Mouse (Mus musculus): ENCODE measurements around the gene Zfp46.
A peak's percentile ranks its signal among the peaks of the same experiment; 100 is the strongest.

The Zfp46 gene

DNA sequence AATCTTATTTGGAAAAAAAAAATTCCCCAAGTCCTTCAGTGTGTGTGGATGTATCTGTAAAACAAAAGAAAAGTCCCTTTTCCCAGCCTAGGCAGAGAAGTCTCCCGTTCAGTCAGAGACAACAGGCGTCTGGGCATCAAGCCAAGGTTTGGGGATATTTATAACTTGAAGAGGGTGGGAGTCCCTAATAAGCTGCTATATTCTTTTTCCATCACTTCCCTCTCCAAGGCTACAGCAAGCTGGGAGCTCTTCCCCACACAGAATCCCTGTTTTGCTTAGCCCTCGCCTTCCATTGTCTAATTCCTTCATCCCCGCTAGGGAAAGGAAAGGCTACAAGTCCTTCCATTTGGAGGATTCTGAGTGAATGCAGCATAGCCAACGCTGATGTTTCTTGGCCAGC lies at the start of gene Zfp46:
TSS of gene Zfp46 (plus strand) at position 229 of the 400 bp plus-strand sequence.
- no peak for DNase-seq (ENCODE audit: low spot score in 2 of 2)

DNA sequence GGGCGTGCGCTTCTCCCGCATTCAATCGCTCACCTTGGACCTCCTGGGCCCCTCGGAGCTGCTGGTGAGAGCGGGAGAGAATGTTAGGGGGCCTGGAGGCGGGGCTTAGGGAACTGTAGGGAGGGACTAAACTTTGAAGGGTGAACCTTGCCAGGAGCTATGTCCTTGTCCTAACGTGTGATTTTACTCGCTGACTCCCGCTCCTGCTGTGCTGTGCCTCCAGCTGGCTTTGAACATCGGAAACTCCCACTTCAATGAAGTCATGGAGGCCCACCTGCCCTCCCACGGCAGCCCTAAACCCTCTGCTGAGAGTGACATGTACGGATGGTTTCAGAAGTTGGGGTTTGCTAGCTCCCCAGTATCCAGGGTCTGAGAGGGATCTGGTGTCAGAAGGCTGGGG lies 45.8 kb upstream of the Zfp46 start:
- no peak for DNase-seq (ENCODE audit: low spot score in 2 of 2)

DNA sequence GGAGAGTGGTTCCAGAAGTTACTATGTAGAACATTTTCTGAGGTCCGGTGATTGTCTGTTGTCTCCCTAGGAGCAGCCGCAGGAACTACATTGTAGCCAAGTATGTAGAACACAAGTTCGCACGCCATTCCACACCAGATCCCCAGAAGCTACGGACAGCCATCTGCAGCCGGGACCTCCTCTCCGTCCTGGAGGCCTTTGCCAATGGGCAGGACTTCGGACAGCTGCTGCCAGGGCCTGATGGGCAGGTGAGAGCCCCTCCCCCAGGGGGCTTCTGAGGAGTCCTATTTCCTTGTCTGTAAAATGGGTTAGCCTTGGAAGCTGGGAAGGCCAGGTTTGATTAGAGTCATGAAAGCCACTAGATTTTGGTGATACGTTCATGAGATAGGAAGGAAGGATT lies 45.4 kb upstream of the Zfp46 start:
- no peak for DNase-seq (ENCODE audit: low spot score in 2 of 2)

DNA sequence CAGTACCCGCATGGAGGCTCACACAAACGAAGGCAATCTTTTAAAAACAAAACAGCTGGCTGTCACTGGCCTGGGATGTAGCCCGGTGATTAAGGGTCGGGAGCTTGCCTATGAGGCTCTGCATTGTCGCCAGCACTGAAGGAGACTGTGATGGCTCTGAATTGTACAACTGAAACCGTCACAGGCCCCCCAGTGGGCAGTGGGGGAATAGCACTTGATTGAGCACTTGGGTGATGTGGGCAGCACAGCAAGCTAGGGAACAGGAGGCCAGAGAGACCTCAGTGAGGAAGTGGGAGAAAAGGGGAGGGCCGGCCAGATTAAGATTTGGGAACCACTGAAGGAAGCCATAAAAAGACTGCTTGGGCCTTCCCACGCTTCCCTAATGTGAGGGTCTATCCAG lies 44.9 kb upstream of the Zfp46 start:
- peak; percentile 67 to 84 for DNase-seq (ENCODE audit: low spot score in 2 of 2)

DNA sequence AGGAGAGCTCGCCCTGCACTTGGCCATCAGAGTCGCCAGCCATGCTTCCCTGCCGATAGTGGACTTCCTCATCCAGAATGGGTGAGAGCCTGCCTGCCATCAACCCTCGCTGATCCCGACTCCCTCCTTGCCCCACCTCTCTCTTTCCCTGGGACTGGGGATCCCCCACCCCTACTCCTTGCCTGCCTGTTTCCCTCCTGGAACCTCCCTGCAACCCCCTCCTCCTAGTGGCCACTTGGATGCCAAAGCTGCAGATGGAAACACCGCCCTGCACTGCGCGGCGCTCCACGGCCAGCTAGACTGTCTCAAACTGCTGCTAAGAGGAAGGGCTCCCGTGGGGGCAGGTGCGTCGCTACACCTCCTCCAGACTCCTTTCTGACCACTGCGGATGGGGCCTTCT lies 44.4 kb upstream of the Zfp46 start:
- no peak for DNase-seq (ENCODE audit: low spot score in 2 of 2)

DNA sequence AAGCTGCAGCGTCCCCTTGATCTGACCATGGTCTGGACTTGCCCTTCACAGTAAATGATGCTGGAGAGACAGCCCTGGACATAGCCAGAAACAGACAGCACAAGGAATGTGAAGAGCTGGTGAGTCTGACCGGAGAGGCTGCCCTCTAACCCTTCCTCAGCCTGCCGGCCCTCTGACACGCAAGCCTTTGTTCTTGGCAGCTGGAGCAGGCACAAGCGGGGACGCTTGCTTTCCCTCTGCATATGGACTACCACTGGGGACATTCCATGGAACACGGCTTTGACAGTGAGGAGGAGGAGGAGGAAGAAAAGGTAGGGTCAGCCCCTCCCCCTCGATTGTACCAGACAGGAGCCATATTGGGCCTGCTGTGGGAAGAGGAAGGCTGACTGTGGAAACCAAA lies 43.5 kb upstream of the Zfp46 start:
- DNase-seq (ENCODE audit: low spot score in 2 of 2): no peak

- DNase-seq (ENCODE audit: low spot score in 2 of 2): peak in 1 of 2 experiments; percentile 35
Measured at GRCm38 (mm10) chr4:136242065-136242703, 42.3 kb upstream of the Zfp46 start.

DNA sequence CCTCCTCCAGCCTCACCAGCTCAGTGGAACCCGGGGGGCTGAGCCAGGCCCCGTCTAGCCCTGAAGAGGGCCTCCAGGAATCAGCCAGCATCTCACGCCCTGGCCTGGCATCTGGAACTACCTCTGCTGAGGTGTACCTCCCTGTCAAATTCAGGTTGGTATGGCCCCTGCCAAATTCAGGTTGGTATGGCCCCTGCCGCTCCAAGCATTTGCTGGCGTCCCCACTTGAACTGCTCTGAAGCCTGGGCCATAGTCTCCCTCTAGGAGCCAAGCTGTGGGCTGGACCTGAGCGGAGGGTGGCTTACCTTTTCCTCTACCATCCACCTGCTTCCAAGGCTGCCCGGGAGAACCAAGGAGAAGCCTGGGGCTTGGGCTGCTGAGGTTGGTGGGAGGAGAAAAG lies 41.8 kb upstream of the Zfp46 start:
- DNase-seq (ENCODE audit: low spot score in 2 of 2): no peak

GRCm38 (mm10) chr4:136244208-136244607 lies 40.3 kb upstream of the Zfp46 start:
- no peak for DNase-seq (ENCODE audit: low spot score in 2 of 2)

DNA sequence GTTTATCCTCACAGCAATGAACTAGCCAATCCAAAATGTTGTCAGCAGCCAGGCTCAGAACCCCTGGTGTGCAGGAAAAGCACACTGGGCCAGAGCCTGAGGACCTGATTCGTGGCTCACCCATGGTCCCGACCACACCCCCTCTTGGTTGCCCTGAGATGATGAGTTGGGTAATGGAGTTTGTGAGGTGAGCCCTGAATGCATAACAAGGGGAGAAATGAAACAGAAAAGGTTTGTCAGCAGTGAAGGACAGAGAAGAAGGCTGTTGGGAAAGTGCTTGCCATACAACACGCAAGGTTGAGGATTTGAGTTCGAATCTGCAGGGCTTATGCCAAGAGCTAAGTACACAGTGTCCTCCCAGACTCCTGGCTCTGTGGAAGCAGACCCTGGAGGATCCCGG lies 38.8 kb upstream of the Zfp46 start:
- DNase-seq (ENCODE audit: low spot score in 2 of 2): no peak

DNA sequence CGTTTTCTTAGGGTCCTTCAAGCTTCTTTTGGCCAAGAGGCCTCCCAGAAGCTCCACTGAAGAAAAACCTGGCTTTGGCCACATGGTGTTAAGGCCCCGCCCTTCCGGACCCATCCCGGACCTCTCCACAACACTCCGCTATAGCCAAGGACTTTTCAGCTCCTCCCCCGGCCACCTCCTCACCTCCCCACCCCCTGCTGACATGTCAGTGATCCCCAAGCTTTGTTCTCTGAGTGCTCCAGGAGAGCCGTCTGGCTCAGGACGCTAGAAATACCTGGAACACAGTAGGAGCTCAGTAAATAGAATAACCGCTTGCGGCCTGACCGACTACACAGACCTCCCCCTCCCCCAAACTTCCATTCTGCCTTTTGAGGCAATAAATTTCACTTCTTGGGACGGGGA lies 37.9 kb upstream of the Zfp46 start:
- DNase-seq (ENCODE audit: low spot score in 2 of 2): no peak

GRCm38 (mm10) chr4:136247386-136247728 lies 37.1 kb upstream of the Zfp46 start:
- no peak for DNase-seq (ENCODE audit: low spot score in 2 of 2)

- no peak for DNase-seq (ENCODE audit: low spot score in 2 of 2)
Measured at GRCm38 (mm10) chr4:136247729-136248463, 36.6 kb upstream of the Zfp46 start, which contains the start of gene Tcea3. Tcea3 (plus strand) TSS chr4:136247729.

- DNase-seq (ENCODE audit: low spot score in 2 of 2): peak in 1 of 2 experiments; percentile 20
Measured at GRCm38 (mm10) chr4:136248464-136249331, 35.8 kb upstream of the Zfp46 start.

GRCm38 (mm10) chr4:136249332-136249647 lies 35.2 kb upstream of the Zfp46 start:
- DNase-seq (ENCODE audit: low spot score in 2 of 2): no peak

DNA sequence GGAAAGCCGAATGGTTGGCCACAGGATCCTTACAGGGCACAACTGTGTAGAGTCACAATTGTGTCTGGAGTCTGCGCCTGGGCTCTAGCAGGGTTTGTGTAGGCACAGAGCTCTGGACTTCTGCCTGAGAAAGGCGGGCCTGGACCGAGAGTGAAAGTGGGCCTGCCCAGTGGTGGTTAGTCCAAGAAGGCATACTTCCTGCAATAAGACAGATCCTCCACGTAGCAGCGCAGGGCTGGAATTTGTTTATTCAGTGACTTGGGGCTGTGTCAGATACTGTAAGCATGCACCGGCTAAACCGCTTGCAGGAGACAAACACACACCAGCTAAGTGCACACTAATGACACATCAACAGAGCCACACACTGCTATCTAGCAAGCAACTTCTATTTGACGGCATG lies 34.7 kb upstream of the Zfp46 start:
- no peak for DNase-seq (ENCODE audit: low spot score in 2 of 2)

- DNase-seq (ENCODE audit: low spot score in 2 of 2): no peak
Measured at GRCm38 (mm10) chr4:136255919-136256318, 28.6 kb upstream of the Zfp46 start.

DNA sequence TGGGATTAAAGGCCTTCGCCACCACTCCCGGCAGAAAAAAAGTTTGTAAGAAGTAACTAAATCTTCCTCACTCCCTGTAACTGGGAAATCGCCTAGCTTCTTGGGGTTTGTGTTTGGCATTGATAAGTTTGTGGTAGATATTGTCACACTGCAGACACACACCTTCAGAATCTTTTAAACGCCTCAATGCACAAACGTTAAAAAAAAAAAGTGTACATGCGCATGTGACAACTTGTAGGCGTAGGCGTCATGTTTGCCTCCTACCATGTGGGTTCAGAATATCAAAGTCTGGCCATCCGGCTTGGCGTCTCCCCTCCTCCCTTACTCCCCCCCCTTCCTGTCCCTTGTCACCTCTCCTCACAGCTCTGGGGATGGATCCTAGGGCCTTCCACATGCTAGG lies 27.8 kb upstream of the Zfp46 start:
- no peak for DNase-seq (ENCODE audit: low spot score in 2 of 2)

DNA sequence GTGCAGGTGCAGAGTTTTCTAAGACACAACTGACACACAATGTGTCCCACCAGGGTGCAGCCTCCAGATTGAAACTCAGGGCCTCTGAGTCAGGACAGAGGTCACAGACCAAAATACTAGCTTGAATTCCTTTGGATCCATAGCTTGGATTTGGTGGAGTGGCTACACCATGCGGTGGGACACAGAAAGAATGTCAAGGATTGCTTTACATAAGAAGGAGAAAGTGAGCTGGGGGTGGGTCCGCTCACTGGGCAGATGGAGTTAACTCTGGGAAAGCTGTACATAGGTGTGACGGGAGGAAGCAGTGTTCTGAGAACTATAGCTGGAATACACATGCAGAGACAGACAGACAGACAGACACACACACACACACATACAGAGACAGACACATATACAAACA lies 24.6 kb upstream of the Zfp46 start:
- no peak for DNase-seq (ENCODE audit: low spot score in 2 of 2)

DNA sequence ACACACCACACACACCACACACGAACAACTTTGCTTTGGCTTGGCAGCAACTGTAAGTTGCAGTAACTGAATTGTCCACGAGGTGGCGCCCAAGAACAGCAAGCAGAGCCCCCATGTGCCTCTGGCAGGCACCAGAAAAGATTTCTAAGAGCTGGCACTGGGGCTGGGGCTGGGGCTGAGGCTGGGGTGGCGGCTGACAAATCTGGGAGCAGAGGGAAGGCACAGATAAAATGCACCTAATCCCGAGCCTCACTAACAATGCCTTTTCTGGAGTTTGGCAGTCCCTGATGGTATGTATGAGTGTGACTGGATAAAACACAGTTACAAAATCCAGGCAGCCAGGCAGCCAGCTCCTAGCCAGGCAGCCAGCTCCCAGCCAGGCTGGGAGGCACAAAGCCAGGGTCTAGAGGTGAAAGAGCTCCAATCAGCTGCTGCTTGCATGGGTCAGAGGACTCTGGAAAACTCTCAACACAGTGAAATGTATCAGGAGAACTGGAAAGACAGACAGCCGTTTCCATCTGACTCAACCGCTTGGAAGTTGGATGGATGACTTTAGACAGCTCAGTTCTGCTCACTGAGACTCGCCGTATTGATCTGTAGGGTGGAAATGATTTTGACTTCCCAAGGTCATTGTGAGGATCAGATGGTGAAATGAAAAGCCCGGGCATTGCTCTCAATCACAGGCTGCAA lies 23.8 kb upstream of the Zfp46 start:
- peak; percentile 44 to 86 for DNase-seq (ENCODE audit: low spot score in 2 of 2)

DNA sequence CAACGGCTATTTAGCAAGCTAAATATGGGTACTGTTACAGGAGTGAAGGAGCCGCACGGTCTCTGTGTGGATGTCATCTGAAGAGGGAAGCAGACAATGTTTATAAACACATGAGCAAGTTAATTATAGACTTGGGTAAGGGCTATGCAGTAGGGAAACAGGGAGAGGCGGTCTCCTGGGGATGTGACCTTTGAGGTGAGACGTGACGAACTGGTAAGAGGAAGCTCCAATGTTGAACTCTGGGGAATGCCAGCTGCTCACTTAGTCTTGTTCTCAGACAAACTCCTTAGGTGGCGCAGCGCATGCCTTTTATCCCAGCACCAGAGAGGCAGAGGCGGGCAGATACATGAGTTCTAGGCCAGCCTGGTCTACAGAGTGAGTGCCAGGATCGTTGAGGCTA lies 22.6 kb upstream of the Zfp46 start:
- DNase-seq (ENCODE audit: low spot score in 2 of 2): no peak

DNA sequence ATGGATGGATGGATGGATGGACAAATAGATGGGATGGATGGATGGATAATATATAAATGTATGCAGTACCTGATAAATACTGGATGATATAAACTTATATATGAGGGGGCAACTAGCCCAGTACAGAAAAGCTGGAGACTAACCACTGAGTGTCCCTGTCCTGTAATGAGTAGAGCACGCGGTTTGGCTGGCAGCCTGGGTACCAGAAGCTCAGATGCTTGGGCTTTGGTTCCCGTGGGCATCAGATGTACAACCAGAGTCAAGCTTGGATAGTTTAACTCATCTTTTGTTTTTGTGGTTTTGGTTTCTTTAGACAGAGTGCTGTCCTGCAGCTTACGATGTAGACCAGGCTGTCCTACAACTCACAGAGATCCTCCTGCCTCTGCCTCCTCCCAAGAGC lies 20.9 kb upstream of the Zfp46 start:
- DNase-seq (ENCODE audit: low spot score in 2 of 2): no peak

Measured in thymus, postnatal 10 days (tissue).